Mouse (Mus musculus): ENCODE results near the gene Igsf21. TPM values are rescaled to one million over a fixed set of nuclear protein-coding genes. Genes with fewer than 3 reads are reported as not detected.
A peak's percentile ranks its signal among the peaks of the same experiment; 100 is the strongest.

Igsf21 gene
- polyA plus RNA-seq, 1 experiment from 2014 or later = 0.10 TPM

DNA sequence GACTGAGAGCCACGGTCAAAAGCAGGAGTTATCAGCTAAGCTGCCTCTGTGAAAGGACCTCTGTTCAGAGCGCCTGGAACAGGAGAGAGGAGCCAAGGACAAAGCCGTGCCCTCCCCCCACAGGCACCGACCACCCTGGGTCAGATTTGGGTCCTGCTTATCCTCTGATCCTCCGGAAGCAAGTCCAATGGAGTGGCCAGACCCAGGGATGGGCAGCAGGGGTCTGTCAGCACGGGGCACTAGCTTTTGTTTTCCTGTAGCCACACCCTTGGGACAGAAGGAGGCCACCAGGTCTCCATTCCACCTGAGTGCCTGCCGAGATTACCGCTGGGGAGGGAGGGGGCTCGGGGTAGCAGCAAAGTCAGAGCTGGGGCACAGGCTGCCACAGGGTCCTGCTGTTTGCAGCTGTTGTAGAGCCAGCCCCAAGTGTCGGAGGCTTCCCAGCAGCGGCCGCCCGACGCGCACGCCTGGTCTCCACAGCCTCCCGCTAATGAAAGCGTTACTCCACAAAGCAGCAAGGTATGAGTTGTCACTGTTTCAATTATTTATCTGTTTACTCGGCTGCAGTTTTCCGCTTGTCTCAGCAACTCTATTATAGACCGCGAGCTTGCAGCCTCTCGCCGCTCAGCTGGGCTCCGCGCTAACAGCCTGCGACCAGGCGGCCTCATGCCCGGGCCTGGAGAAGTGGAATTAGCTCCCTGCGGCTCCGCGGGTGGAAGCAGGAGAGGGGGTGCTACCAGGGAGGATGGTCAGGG is 137.5 kb downstream of the Igsf21 start:
- Histone ChIP-seq H3K4me3 (peak overlapping the region; percentile 26), H3K9me3 (replicated peaks) (no peaks in the 10 kb centered on the region), H3K27ac (no peak overlapping the region), H3K27me3 (peaks cover 67% of the 10 kb centered on the region), H3K4me1 (replicated peaks) (peaks cover 10% of the 10 kb centered on the region; the same call in 1 of the 2 replicates), H3K9ac (no peak overlapping the region), H3K36me3 (no peaks in the 10 kb centered on the region), H3K4me2 (peak overlapping the region; percentile 59)
- ATAC-seq (replicated peaks; ENCODE audit: insufficient number of reproducible peaks, insufficient read depth, low FRiP score, low read depth) = no peak
- WGBS = 3% methylated on average over 32 of the region's 32 CpGs

DNA sequence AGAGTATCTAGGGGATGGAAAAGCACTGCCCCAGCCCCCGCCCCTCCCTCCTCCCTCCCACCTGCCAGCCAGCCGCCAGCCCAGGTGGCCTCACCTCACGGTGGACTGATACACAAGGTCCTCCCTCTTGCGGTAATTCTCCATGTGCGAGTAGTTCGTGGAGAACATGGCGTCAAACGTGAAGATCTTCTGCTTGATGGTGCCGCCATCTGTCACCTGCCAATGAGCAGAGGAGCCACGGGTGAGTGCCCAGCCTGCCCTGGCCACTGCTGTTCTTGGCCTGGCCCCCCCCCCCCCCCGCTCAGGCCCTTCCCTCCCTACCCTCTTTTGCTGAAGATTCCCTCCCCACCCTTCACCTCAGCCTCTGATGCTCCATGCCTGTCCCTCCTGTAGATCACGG is 139.4 kb downstream of the Igsf21 start:
- H3K4me1 ChIP-seq (replicated peaks) = peaks cover 15% of the 10 kb centered on the region
- no peak overlapping the region for H3K9ac ChIP-seq
- no peaks in the 10 kb centered on the region for H3K9me3 ChIP-seq (replicated peaks)
- no peak overlapping the region for H3K27ac ChIP-seq
- H3K4me3 ChIP-seq = no peak overlapping the region
- ATAC-seq (replicated peaks; ENCODE audit: insufficient number of reproducible peaks, insufficient read depth, low FRiP score, low read depth) = no peak
- WGBS = 77% methylated on average over 11 of the region's 12 CpGs
- peaks cover 77% of the 10 kb centered on the region for H3K27me3 ChIP-seq
- H3K36me3 ChIP-seq = no peaks in the 10 kb centered on the region
- H3K4me2 ChIP-seq = no peak overlapping the region

DNA sequence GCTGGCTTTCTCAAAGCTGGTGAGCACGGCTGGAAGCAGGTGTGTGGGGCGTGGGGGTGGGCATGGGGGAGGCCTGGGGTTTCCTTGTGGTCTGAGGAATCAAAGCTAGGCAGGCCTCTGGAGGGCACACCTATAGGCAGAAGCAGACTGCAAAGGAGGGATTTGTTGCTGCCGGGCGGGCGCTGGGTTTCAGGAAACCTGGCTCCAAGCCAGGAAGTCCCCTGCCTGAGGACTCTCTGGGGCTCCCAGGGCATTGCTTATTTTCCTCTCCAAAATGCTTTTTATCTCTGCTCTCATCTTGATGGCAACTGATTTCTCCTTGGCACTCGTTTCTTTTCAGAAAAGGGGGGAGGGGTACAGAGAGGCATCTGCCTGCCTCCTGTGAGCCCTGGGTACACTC is 141.8 kb downstream of the Igsf21 start:
- 15% methylated on average over 6 of the region's 6 CpGs for WGBS
- Histone ChIP-seq H3K4me1 (replicated peaks) (peaks cover 15% of the 10 kb centered on the region), H3K4me2 (no peak overlapping the region), H3K27me3 (peaks cover 74% of the 10 kb centered on the region), H3K36me3 (no peaks in the 10 kb centered on the region), H3K27ac (no peak overlapping the region), H3K9ac (no peak overlapping the region), H3K9me3 (replicated peaks) (no peaks in the 10 kb centered on the region), H3K4me3 (no peak overlapping the region)
- no peak for ATAC-seq (replicated peaks; ENCODE audit: insufficient number of reproducible peaks, insufficient read depth, low FRiP score, low read depth)

DNA sequence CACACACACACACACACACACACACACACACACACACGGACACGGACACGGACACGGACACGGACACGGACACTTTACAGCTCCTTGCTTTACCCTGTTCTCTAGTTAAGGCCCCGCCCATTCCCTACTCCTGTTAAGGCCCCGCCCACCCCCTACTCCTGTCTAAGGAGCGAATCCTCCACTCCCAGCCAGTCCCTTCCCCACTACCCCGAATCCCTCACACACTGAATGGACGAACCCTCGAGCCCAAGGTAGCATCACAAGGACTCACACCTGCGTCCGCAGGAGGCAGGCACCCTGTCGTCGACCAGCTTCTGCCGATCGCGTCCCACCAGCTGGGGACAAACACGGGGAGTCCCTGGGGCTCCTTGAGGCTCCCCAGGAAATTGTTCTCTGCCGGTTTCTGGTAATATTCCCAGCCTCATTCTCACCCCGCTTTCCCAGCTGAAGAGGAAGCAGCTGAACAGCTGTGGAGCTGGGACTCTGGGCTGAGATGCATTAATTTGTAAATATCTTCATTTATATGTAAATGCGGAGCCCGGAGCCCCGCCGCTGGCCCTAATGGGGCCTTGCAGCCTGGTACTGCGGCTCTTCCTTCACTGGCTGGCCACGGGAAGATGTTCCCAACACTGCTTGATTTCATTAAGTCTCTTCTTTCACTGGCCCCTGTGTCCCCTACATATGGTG is 143.1 kb downstream of the Igsf21 start:
- WGBS = 2% methylated on average over 26 of the region's 28 CpGs
- no peak overlapping the region for H3K9ac ChIP-seq
- no peaks in the 10 kb centered on the region for H3K9me3 ChIP-seq (replicated peaks)
- H3K4me1 ChIP-seq (replicated peaks) = peaks cover 5% of the 10 kb centered on the region
- H3K27ac ChIP-seq = no peak overlapping the region
- ATAC-seq (replicated peaks; ENCODE audit: insufficient number of reproducible peaks, insufficient read depth, low FRiP score, low read depth) = no peak
- H3K36me3 ChIP-seq = no peaks in the 10 kb centered on the region
- H3K4me2 ChIP-seq = 0 out of 2 replicates have a peak overlapping the region, but pooled peaks have one; percentile 18
- peak overlapping the region; percentile 7; the same call in 1 of the 2 replicates for H3K4me3 ChIP-seq
- peaks cover 61% of the 10 kb centered on the region for H3K27me3 ChIP-seq

DNA sequence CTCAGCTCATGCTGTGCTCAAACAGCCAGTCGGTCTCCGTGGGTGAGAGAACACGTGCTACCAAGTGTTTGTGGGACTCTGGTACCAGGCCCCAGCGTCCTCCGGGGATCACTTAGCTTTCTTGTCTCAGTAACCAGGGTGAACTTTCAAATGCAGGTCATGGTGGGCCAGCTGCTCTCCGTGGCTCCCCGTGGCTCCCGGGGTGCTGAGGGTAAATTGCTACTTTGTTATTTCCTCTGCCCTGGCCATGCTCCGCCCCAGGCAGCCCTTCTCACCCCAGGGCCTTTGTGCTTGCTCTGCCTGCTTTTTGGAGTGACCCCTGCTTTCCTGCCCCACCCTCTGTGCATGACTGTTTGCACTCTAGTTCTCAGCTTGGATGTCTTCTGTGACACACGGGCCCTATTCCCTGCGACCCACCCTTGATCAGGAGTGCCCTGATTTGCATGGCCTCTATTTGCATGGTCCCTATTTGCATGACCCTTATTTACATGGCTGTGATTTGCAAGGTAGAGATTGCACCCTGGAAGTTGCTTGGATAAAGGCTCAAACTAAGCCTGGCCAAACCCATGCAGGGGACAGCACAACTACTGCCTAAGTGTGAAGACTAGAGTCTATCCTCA is 143.9 kb downstream of the Igsf21 start:
- no peak overlapping the region for H3K27ac ChIP-seq
- peaks cover 5% of the 10 kb centered on the region for H3K4me1 ChIP-seq (replicated peaks)
- no peak for ATAC-seq (replicated peaks; ENCODE audit: insufficient number of reproducible peaks, insufficient read depth, low FRiP score, low read depth)
- no peak overlapping the region for H3K9ac ChIP-seq
- no peaks in the 10 kb centered on the region for H3K36me3 ChIP-seq
- H3K4me2 ChIP-seq = no peak overlapping the region
- H3K9me3 ChIP-seq (replicated peaks) = no peaks in the 10 kb centered on the region
- peaks cover 55% of the 10 kb centered on the region for H3K27me3 ChIP-seq
- WGBS = 21% methylated on average over 11 of the region's 11 CpGs
- H3K4me3 ChIP-seq = no peak overlapping the region

DNA sequence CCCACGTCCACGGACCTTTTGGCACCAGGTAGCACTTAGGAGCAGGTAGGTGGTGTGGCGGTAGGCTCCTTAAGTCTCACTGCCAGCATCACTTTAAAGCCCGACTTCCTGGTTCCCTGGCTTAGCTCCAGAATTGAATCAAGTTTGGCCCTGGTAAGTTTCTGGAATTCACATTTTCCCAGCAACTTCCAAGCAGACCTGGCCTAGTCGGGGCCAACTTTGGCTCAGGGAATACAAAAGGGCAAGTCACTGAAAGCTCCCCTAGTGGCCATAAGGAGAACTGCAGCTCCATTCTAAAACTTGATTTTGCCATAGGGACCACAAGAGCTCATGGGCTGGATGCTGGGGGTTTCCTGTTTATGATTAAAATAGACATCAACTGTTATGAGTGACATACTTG is 145.5 kb downstream of the Igsf21 start:
- no peak overlapping the region for H3K4me2 ChIP-seq
- no peaks in the 10 kb centered on the region for H3K36me3 ChIP-seq
- no peak overlapping the region for H3K9ac ChIP-seq
- H3K27ac ChIP-seq = no peak overlapping the region
- ATAC-seq (replicated peaks; ENCODE audit: insufficient number of reproducible peaks, insufficient read depth, low FRiP score, low read depth) = no peak
- peaks cover 41% of the 10 kb centered on the region for H3K27me3 ChIP-seq
- peaks cover 5% of the 10 kb centered on the region for H3K4me1 ChIP-seq (replicated peaks)
- no peak overlapping the region for H3K4me3 ChIP-seq
- WGBS = 68% methylated on average over 5 of the region's 5 CpGs
- no peaks in the 10 kb centered on the region for H3K9me3 ChIP-seq (replicated peaks)

DNA sequence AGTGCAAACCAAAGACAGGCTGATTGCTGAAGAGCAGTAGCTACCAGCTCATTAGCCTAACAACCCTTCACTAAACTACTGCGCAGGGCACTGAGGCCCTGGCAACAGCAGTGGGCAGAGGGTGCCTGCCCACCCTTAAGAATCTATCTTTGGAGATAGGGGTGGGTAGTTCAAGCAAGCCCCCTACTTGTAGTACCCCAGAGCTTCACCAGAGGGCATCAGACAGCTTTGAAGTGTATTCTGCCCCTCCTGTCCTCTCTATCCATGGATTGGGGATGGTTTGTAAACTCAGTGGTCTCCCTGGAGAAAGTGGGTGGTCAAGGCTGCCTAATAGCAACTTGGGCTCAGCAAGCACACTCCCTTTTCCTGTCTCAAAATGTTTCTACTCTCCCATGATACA is 146.4 kb downstream of the Igsf21 start:
- no peak overlapping the region for H3K4me3 ChIP-seq
- H3K4me2 ChIP-seq = no peak overlapping the region
- peaks cover 36% of the 10 kb centered on the region for H3K27me3 ChIP-seq
- H3K27ac ChIP-seq = no peak overlapping the region
- WGBS = 57% methylated on average over 1 of the region's 1 CpGs
- no peak overlapping the region for H3K9ac ChIP-seq
- peaks cover 5% of the 10 kb centered on the region for H3K4me1 ChIP-seq (replicated peaks)
- H3K9me3 ChIP-seq (replicated peaks) = no peaks in the 10 kb centered on the region
- no peaks in the 10 kb centered on the region for H3K36me3 ChIP-seq
- no peak for ATAC-seq (replicated peaks; ENCODE audit: insufficient number of reproducible peaks, insufficient read depth, low FRiP score, low read depth)

DNA sequence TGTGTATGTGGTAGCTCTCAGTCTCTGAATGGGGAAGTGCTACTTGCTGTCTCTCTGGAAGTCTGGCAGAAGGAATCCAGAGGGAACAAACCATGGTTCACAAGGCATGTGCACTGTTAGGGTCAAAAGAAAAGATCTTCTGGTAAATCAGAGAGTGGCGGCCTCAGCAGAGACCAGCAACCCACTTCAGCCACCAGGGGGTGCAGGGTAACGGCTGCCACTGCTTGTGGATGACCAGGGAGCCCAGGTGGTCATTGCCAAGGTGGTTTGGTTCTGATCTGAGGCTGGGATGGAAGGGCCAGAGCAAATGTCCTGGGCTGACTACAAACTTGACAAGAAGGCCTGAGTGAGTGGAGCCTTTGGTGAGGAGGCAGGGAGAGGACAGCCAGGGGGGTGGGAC is 150.3 kb downstream of the Igsf21 start:
- H3K9ac ChIP-seq = no peak overlapping the region
- no peaks in the 10 kb centered on the region for H3K4me1 ChIP-seq (replicated peaks)
- no peak overlapping the region for H3K27ac ChIP-seq
- no peak overlapping the region for H3K4me3 ChIP-seq
- H3K36me3 ChIP-seq = no peaks in the 10 kb centered on the region
- WGBS = 52% methylated on average over 2 of the region's 2 CpGs
- ATAC-seq (replicated peaks; ENCODE audit: insufficient number of reproducible peaks, insufficient read depth, low FRiP score, low read depth) = no peak
- H3K4me2 ChIP-seq = no peak overlapping the region
- H3K27me3 ChIP-seq = no peaks in the 10 kb centered on the region
- no peaks in the 10 kb centered on the region for H3K9me3 ChIP-seq (replicated peaks)

DNA sequence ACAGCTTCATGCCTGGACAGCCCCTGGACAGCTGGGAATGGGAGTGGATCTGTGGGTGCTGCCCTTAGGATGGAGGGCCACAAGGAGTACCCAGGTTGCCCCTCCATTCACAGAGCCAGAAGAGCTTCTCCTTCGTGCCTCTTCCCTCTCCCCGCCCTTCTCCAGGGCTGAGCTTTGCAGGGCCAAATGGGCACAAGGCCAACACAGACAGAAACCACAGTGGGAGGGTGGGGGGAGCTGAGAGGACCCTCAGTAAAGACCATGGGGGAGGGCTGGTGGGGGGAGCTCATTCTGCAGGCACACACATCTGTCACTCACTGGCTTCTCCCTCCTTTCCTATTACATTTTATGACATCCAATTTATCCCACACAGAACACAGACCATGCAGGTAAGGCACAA is 151.7 kb downstream of the Igsf21 start:
- no peak overlapping the region for H3K4me2 ChIP-seq
- no peak overlapping the region for H3K9ac ChIP-seq
- H3K4me3 ChIP-seq = no peak overlapping the region
- no peak overlapping the region for H3K27ac ChIP-seq
- H3K4me1 ChIP-seq (replicated peaks) = no peaks in the 10 kb centered on the region
- no peaks in the 10 kb centered on the region for H3K9me3 ChIP-seq (replicated peaks)
- H3K36me3 ChIP-seq = no peaks in the 10 kb centered on the region
- no peak for ATAC-seq (replicated peaks; ENCODE audit: insufficient number of reproducible peaks, insufficient read depth, low FRiP score, low read depth)
- H3K27me3 ChIP-seq = no peaks in the 10 kb centered on the region
- WGBS = 40% methylated on average over 2 of the region's 2 CpGs

DNA sequence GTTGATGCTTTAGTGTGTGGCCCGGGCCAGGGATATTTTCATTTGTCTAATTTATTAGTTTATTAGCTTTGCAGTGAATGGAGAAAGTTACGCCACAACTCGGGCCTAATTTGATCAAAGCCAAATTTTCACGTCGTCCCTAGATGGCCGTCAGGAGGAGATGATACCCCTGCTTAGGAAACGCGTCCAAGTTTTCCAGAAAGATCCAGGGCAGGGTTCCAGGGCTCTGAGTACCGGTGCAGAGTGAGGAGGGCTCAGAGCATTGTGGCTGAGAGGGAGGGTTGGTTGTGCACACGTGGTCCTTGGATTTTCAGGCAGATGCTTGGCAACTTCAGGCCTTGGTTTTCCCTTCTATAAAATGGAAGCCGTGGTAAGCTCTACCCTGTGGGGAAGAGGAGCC is 154.2 kb downstream of the Igsf21 start:
- ATAC-seq (replicated peaks; ENCODE audit: insufficient number of reproducible peaks, insufficient read depth, low FRiP score, low read depth) = no peak
- WGBS = 65% methylated on average over 11 of the region's 11 CpGs
- H3K4me3 ChIP-seq = no peak overlapping the region
- no peaks in the 10 kb centered on the region for H3K36me3 ChIP-seq
- H3K9ac ChIP-seq = no peak overlapping the region
- H3K27me3 ChIP-seq = no peaks in the 10 kb centered on the region
- H3K9me3 ChIP-seq (replicated peaks) = no peaks in the 10 kb centered on the region
- no peak overlapping the region for H3K27ac ChIP-seq
- H3K4me1 ChIP-seq (replicated peaks) = no peaks in the 10 kb centered on the region
- no peak overlapping the region for H3K4me2 ChIP-seq

DNA sequence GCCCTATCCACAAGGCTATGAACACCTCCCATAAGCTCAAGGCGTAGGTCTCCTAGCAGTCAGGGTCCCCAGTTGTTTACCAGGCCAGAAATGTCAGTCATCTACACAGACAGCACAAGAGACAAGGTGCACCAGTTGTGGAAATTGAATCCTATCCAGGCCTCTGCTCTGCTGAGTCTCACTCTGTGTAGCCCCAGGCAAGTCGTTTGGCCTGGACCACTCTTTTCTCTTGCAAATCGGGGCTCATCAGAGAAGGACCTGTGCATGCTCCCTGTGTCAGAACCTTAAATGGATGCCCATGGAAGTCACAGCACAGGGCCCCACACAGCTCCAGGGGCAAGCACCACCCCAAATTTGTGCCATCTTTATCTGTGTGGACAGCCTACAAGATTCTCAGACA is 154.9 kb downstream of the Igsf21 start:
- H3K4me1 ChIP-seq (replicated peaks) = no peaks in the 10 kb centered on the region
- 49% methylated on average over 3 of the region's 3 CpGs for WGBS
- no peak overlapping the region for H3K9ac ChIP-seq

More for the DNA sequence above, 154.9 kb downstream of the Igsf21 start:
- Histone ChIP-seq H3K4me2 (no peak overlapping the region), H3K4me3 (no peak overlapping the region), H3K27me3 (no peaks in the 10 kb centered on the region), H3K36me3 (no peaks in the 10 kb centered on the region), H3K9me3 (replicated peaks) (no peaks in the 10 kb centered on the region), H3K27ac (no peak overlapping the region)
- no peak for ATAC-seq (replicated peaks; ENCODE audit: insufficient number of reproducible peaks, insufficient read depth, low FRiP score, low read depth)
